Mouse (Mus musculus): Measurements from ENCODE around the gene Arnt2.

The Arnt2 gene

DNA sequence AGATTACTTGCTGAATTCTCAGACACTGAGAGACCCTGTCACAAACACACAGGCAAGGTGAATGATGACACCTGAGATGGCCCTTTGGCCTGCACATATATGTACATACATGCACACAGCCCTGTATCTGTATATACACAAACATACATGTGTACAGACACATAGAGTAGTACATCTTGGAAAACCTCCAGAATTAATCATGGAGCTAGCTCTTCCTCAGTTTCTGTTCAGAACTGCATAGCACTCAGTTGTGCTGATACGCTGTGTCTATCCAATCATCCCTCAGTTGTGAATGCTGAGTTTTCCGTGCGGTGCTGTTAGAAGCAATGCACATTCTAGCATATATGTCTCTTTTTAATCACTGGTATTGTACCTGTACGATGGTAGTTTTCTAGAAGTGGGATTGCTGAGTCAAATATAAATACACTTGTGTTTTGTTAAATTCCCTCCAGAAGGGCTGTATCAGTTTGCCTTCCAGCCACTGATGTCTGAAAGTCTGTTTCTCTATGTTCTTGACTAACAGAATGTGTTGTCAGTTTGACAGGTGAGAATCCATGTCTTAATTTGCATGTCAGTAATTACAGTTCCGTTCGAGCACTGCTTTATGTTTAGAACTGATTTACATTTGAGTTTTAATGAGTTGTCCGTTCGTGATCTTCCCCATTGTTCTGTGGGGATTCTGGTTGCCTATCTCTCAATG lies 123.3 kb downstream of the Arnt2 start:
- no peak for DNase-seq (ENCODE audit: low spot score in 2 of 2)

DNA sequence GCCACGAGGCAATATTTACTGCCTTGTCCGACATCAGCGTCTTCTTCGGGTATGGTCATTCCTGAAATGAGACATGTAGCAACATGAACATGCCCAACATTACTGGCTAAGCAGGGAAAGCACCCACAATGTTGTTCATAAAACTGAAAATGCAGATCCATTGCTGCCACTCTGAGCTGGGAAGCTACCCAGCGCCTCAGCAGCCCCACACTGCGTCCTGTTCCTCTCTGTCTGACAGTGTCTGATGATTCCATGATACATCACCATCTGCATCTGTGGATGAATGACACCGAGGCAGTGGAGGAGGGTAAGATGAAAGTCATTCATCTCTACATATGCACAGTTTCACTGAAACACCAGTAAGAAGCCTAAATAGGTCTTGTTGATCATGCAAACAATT lies 124.2 kb downstream of the Arnt2 start:
- no peak for DNase-seq (ENCODE audit: low spot score in 2 of 2)

DNA sequence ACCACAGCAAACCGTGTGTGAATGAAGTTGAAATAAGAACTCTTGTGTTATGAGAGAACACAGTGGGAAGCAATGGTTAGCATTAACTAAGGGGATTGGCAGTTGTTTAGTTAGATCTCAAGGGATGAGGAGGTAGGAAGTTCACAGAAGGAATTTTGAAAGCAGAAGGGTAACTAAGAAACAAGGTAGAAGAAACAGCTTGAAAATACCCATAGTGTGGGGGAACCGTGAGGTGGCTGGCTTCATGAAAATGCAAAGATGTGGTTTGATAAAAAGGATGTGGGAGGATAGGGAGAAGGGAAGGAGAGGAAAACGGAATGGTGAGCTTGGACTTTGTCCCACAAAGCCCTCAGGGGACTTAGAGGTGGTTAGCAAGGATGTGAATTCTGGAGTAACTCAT lies 125.0 kb downstream of the Arnt2 start:
- DNase-seq (ENCODE audit: low spot score in 2 of 2), result no peak

DNA sequence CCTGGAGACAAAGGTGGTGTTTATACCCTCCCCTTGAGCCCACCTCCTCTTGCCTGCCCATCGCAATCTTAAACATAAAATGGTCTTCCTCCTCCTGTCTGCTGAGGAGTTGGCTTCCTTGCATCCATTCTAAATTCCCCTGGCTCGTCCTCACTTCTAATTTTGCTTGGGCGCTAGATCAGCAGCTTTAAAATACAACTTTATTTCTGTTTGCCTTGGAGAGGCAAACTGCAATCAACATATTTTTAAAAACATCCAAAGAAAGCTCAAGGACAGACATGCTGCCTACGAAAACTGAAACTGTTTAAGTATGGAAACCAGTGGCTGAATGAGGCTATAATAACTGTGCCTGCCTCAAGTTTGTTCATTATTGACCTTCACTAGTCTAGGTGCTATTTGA lies 127.7 kb downstream of the Arnt2 start:
- DNase-seq (ENCODE audit: low spot score in 2 of 2), result no peak

DNA sequence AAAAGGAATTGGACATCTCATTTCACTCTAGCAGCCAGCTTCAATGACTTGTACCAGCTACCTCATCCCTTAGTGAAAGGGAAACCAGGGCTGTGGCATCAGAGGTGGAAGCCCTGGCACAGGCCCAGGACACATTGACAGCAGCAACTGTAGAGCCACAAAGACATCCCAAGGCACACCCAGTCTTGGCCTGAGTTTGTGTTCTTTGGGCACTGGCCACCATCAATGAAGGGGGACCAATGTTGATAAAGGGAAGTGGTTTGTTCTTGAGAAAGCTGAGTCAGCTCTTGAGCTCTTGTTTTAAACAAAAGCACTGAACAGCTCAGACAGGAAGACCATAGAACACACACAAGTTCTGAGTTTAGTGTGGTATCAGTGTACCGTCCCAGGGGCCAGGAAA lies 130.7 kb downstream of the Arnt2 start:
- DNase-seq (ENCODE audit: low spot score in 2 of 2), result no peak

DNA sequence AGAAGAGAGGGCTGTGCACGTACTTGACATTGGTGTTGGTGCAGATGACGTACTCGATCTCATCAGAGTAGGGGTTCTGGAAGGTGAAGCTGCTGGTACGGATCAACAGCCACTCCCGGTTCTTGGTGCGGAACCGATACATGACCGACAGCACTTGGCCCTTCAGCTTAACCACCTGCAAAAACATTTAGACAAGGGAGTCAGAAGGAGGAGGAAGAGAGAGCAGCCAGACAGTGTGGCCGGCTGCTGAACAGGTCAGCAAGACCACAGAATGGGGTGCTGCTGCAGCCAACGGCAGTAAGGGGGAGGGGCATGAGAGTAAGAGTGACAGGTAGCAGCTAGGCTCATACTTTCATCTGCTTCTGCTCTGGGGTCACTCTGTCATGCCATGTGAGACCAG lies 134.7 kb downstream of the Arnt2 start:
- DNase-seq (ENCODE audit: low spot score in 2 of 2), result no peak

DNA sequence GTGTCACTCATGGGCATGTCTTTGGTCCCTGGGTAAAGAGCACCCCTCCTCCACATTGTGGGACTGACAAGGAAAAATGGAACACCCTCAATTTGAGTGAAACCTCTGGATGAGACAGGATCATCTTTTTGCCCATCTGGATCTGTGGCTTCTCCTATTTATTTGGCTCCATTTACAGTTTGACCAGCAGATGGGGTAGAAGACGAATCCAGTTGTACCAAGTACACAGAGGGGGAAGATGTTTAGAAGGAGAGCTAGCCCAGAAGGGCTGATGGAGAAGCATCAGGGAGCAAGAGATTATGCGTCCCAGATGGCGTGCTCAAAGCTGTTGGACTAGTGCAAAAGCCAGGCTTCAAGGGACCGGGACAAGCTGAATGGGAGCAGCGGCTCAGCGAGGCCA lies 136.0 kb downstream of the Arnt2 start:
- DNase-seq (ENCODE audit: low spot score in 2 of 2), result no peak

DNA sequence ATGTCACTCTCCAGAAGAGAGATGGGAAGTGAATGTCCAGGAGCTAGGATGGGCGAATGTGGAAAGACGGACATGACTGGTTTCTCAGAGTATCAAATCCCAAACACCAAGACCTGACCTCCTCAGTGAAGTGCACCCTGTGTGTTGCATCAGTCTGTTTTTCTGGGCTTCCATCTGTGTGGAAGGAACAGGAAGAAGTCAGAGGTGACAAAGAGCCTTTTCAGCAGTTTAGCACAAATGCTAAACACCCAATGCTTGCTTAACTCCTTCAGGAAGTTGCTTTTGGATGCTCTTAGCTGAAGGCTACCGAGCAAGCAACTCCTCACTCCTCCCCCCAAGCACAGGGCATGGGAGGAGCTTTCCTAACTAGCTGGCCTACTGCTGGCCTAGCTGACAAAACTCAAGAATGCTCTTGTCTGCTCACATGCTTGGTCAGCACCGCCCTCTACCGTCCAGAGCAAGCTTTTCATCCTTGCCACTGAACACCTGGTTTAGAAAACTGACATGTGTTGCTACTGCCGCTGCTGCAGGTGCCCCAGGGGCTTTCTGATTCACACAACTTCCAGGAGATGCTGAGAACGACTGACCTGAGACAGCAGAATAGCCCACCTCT lies 137.7 kb downstream of the Arnt2 start:
- DNase-seq (ENCODE audit: low spot score in 2 of 2), result peak; percentile 53 to 57

DNA sequence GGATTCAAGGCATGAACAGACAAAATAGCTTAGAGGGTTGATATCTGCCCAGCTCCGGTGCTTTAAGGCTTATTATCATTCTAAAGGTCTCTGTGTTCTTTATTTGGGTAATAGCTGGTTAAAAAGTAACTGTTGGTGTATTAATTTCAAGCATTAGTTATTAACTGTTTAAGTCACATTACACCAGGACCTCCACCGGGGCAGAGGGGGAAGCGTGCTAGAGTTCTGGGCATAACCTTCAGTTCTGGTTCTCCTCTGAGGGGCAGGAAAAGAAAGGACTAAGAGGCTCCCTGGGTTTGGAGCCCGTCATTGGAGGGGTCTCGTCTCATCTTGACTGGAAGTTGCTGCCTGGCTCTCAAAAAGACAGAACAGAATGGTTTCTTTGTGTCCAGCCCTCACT lies 138.5 kb downstream of the Arnt2 start:
- no peak for DNase-seq (ENCODE audit: low spot score in 2 of 2)

DNA sequence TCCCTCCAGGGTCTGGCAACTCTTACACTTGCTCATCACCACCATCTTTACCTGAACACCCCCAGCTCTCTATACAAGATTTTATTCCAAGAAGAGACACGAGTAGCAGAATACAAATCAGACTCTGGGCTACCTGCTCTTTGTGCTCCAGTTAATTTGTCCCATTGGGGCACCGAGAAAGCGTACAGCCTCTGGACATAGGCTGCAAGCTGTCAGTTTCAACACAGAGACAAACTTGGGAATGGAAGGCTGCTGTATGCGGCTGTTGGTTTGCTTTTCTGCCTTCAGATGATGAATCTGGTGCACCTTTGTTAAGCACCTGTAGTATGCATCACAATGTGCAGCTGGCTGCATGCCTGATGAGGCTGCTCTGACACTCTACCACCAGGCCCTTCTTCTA lies 146.5 kb downstream of the Arnt2 start:
- DNase-seq (ENCODE audit: low spot score in 2 of 2), result no peak

DNA sequence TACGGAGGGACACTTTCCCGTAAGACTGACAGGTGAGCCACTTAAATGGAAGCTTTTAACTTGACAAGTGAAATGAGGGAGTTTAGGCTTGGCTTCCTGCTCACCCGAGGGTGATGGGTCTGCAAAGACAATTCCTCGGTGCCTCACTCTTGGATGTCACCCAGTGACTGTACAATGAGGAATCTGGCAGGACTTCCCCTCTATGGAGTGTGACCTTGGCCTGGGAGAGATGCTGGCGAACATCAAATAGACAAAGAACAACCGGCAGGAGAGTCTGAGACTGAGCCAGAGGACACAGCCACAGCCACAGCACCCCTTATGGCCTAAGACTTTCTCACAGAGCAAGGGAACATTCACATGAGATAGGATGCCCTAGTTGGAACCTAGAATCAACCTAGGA lies 148.6 kb downstream of the Arnt2 start:
- DNase-seq (ENCODE audit: low spot score in 2 of 2), result no peak

DNA sequence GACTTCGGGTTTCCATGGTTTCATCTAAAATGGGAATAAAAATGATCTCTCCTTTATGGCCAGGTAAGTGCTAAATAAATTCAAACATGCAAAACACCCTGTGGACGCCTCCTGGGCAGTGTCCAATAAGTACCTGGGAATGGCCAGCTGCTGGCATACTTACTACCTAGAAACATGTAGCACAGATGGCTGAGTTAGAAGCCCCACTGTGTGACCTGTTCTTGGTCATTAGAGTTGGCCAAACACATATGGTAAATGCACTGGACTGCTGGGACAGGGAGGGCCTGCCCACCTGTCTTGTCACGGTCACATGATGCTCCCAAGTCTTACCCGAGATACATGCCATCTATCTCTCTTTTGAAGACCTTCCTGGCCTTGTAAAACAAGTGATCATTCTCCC lies 149.6 kb downstream of the Arnt2 start:
- DNase-seq (ENCODE audit: low spot score in 2 of 2), result no peak

DNA sequence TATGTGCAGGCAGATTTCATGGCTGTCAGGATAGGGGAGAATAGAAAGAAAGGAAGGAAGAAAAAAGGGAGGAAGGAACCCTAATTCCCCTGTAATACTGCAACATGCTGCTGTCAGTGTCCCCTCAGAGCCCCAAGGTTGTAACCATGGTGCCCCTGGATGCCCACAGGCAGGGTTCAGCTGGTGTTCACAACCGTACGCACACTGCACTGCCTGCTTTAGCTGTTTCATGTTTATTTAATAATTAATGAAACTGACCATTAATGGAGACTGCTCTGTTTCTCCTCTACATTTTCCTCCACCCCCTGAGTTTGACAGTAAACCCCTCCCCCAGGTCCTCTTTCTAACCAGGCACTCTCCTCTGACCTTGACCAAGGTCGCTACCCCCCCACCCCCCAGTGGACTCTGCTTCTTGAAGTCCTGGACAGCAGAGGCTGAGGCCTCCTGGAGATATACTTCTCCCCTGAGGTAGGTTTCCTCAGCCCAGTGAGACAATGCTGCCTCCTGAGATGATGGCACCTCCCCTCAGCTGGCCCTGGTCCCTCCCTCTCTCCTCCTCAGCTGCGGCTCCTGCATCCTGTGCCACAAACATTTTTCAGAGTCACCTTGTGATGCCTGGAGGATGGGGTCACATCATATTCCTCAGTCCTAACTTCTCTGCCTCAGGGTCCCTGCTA lies 150.5 kb downstream of the Arnt2 start:
- DNase-seq (ENCODE audit: low spot score in 2 of 2), result no peak

DNA sequence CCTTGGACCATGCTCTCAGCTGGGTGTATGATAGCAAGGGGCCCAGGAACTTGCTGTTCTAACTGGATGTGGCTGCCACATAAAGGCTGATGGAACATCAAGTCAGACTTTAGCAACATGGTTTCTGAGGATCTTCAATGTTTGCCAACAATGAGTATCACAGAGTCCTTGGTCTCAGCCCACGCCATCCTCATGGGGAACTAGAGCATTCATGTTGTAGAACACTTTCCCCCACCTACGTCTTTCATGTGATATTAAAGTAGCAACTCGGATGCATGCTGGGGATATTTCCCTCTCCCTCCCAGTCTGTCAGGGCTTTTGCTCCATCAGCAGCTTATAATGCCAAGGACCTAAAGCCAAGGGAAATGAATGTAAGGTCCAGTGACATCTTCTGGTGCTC lies 153.3 kb downstream of the Arnt2 start:
- DNase-seq (ENCODE audit: low spot score in 2 of 2), result no peak

DNA sequence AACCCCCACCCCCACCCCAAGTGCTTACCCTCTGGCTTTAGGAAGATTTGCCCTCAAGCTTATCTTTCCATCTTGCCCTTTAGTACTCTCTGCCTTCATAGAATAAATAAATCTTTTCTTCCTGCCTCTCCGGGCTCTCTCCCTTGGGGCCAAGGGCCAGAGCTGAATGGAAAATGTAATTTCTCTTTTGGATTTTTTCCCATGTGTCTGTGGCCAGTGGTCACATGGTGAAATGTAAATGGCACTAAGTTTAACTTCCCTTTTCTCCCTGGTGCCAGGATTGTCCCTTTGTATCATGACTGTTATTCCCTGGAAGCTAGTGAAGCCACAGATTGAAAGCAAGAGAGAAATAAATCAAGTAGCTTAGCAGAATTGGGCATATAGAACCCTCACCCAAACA lies 153.7 kb downstream of the Arnt2 start:
- no peak for DNase-seq (ENCODE audit: low spot score in 2 of 2)

DNA sequence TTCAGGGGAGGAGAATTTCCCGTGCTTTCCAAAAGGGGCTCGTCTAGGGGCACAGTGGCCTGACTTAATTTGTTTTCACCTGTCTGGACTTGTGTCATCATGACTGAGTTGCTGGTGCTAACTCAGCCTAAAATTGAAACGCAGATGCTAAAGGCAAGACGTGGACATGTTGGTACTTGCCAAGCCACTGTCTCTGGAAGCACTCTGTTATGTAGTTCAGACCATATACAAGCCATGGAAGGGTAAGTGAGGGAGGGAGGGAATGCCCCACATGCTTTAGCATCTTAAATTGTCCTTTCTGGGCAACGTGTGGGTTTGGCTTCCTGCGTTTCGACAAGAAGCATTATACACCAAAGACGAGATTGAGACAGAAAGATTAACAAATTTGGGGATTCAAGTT lies 155.1 kb downstream of the Arnt2 start:
- DNase-seq (ENCODE audit: low spot score in 2 of 2), result no peak

DNA sequence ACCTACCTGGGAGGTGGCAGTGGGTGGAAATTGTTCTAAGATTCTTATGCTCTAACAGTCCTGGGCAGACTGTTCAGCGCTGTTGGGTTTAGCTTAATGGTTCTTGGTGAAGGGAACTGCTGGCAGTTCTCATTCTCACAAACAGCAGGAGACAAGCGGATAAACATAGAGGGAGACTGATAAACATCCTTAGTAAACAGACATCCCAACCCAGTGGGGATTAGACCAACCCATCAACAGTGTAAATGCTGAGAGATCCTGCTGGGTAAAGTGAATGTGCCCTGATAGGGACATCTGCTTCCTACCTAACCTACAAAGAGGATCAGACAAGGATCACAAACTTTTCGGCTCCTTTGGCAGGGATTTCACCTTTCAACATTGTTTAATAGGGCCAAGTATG lies 155.7 kb downstream of the Arnt2 start:
- DNase-seq (ENCODE audit: low spot score in 2 of 2), result no peak

DNA sequence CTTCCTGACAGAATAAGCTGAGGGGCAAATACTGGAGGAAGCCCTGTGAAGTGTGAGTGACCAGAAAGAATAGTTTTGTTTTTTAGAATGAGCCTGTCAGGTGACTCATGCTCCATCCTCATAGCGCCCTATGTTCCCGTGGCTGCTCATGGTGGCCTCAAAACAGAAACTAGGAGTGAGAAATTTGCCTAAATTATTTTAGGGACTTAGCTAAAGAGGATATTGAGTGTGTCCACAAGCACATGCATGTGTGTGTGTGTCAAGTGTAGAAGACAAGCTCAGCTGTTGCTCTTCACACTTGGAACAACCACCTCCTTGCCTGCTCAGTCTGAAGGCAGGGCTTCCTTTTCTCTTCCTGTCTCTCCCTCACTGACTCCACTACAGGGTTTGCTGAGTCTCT lies 158.3 kb downstream of the Arnt2 start:
- DNase-seq (ENCODE audit: low spot score in 2 of 2), result no peak

DNA sequence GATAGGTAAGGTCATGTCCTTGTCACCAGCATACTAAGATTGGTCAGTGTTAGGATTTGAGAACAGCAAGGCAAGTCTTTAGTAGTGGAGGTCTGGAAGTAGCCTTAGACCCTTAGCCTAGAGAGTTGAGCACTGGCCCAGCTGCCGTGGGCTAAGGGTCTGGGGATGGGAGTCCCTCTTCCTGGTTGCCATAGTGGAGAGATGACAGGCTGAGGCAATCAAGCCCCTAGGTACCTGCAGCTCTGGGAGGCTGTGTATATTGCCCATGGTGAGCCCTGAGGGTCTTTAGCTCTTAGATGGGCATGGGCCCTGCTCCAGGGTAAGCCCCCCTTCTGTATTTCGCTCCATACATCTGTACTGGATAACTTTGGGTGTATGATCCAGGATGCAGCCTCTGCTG lies 159.2 kb downstream of the Arnt2 start:
- no peak for DNase-seq (ENCODE audit: low spot score in 2 of 2)

DNA sequence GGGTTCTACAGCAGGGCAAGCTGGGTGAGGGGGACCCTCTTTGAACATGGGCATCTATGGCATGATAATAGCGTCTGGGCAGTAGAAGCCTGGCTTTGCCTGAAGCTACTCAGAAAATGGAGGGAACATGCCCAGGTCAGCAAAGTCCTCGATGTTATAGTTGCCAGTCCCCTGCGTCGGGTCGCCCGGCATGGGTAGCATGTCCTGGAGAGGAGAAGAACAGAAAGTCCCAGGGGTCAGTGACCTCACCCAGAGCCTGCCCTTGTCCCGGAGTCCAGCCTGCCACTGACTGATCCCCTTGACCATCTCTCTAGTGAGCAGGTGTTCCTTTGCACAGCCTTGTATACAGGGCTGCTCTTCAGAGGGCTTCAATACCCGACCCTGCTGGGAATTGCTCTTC lies 160.0 kb downstream of the Arnt2 start:
- no peak for DNase-seq (ENCODE audit: low spot score in 2 of 2)

DNA sequence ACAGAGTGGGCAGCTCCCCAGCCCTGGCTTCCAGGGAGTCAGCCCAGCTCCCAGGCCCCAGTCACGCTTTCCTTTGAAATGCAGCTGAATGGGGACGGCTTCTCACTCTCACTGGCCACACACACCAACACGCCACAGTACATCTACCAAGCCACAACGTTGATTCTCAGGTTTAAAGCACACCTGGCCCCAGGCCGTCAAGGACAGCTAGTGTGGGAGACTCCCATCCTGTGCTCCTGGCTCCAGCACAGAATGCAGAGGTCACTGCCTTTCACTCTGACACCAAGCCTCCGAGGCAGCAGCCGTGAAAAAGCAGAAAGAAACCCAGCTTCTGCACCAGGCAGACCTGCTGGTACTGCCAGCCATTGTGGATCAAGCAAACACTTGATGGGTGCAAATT lies 160.6 kb downstream of the Arnt2 start:
- no peak for DNase-seq (ENCODE audit: low spot score in 2 of 2)

DNA sequence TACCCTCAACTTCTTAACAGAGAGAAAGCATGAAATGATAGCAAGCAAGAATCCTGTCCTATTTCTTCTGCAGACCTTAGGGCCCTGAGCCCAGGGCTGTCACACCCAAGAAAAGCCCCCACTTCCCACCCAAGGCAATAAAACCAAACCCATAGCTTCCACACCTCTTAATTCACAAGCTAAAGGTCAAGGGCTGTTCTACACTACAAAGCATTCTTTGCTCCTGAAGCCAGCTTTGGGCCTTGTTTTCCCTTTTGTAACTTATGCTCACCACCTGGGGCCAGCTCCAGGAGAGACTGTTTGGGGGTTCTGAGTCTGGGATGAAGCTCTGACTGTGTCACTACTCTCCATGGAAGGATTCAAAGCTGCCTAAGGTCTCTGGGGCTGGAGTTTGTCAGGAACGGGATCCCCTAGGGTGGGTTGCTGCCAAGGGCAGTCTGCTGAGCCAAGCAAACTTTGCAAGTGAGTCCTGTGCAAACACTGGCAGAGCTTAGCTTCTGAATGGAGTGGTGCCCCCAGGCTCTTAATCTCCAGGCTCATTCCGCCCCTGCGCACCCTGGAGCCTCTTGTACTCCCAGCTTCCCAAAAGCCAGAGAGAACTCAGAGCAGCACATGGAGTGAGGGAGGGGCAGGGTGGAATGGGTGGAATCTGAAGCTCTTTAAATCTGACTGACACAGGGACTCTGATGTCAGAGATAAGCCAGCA lies 161.9 kb downstream of the Arnt2 start:
- DNase-seq (ENCODE audit: low spot score in 2 of 2), result no peak

DNA sequence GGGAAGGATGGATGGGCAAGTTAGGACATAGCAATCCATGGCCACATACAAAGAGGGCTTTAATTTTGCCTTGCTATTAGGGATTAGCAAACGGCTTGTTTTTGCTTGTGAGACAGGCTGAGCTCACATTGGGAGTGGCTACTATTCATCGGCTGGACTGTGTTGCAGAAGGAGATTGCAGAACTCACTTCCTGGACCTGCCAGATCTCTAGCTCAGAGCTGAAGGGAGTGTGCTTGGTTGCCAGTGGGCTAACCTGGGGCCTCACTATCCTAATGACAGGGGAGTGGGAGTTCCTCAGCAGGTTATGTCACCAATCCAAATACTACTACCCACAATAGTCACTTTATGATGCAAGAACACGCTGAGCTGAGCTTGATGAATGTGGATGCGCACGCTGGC lies 163.1 kb downstream of the Arnt2 start:
- no peak for DNase-seq (ENCODE audit: low spot score in 2 of 2)
